Mouse (Mus musculus) thymus, postnatal 36 days (tissue): ENCODE data around the gene Ano9.

Experiments
- DNase-seq, 2 experiments: peaks; one replicate each; pipeline ENCODE4 v3.0.0; 2022; ENCODE audit warnings: mixed read lengths in 2 of 2

Ano9 gene

DNA sequence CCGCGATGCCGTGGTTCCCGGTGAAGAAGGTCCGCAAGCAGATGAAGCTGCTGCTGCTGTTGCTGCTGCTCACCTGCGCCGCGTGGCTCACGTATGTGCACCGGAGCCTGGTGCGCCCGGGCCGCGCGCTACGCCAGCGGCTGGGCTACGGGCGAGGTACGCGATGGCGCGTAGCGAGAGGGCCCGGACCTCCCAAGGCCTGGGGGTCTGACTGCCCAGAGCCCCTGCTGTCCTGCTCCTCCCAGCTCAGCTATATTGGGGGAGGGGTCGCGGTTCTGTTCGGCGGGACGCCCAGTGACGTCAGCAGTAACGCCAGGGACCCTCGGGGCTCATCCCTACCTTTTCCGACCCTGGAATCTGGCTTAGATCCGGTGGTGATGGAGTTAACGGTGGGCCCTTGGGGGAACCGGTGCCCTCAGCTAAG, 56.3 kb downstream of the Ano9 start:
- peak in 1 of 2 experiments; percentile 19 for DNase-seq

GRCm38 (mm10) chr7:141060426-141061242, 57.0 kb downstream of the Ano9 start, which contains the start of gene B4galnt4:
Gene B4galnt4, plus strand, starts transcription at chr7:141061104.
- DNase-seq: peak in 1 of 2 experiments; percentile 51

DNA sequence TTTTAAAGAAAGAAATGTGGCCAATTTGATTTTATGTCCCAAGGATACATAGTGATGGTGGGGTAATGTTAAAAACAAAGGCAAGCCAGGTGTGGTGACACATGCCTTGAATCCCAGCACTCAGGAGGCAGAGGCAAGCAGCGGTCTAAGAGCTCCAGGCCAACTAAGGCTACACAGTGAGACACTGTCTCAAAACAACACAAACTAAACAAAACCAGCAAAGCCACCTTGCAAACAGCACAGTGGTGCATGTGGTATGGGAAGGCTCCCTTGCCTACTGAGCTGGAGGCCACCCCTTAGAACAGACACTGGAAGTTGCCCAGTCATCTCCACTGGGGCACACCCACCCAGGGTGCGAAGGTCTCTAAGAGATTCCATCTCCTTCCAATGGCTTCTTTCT, 57.7 kb downstream of the Ano9 start:
- DNase-seq: no peak

GRCm38 (mm10) chr7:141058601-141059341, 58.8 kb downstream of the Ano9 start:
- DNase-seq: no peak

DNA sequence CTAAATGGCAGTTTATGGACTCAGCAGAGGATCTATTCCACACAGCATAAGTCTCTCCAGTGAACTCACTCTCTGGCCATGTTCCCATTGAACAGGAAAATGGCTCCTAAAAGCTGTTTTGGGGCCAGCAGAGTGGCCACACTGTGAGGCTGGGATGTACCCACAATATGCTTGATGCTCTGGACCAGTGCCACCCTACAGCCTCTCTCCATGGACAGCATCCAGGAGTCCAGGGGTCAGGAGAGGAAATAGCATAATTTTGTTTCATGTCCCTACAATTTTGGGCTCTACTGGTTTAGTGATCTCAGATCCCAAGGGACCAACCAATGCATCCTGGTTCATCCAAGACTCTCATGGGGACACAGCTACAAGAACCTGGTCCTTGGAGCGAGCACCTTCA, 60.1 kb downstream of the Ano9 start:
- DNase-seq: no peak

- DNase-seq: no peak
Measured at GRCm38 (mm10) chr7:141056976-141057375, 60.6 kb downstream of the Ano9 start.

DNA sequence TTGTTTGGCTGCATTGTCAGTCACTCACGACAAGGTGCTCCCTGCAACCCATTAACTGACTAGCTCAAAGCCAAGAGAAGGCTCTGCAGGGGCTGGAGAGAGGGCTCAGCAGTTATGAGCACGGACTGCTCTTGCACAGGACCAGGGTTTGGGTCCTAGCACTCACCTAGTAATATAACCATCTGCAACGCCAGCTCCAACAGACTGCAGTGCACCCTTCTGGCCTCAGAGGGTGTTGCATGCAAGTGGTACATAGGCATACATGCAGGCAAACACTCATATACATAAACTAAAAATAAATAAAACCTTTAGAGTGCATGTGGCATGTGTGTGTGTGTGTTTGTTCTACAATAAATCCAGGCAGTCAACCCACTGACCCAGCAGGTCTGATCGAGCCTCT, 61.8 kb downstream of the Ano9 start:
- DNase-seq: no peak

DNA sequence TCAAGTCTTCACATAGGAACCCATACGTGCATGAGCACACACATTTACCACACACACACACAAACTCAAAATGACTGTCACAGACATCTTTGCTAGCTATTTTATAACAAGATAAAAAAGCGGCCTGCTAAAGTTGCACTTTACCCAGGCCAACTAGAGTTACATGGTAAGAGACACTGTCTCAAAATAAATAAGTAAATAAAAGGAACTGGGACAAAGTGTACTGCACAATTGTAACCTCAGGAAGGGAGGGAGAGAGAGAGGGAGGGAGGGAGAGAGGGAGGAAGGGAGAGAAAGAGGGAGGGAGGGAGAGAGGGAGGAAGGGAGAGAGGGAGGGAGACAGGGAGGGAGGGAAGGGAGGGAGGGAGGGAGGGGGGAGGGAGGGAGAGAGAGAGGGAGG, 65.2 kb downstream of the Ano9 start:
- DNase-seq: no peak

GRCm38 (mm10) chr7:141052016-141052415, 65.6 kb downstream of the Ano9 start:
- DNase-seq: no peak
